Mouse (Mus musculus) liver, embryonic 13.5 days (tissue): ENCODE data around the gene Pdzrn3. TPM values are rescaled to one million over a fixed set of nuclear protein-coding genes. Genes with fewer than 3 reads are reported as not detected.

Experiments used
- ATAC-seq: fragments of 200-750 bp; cut with Nextera tagmentation; 2 replicates; pipeline ENCODE4 v1.8.0; 2017; ENCODE audit warnings: low read depth, mild to moderate bottlenecking, moderate number of reproducible peaks, moderate library complexity
- DNase-seq: peaks from one replicate; pipeline ENCODE4 v3.0.0; 2022
- H3K27ac ChIP-seq: fragments of 300-500 bp; sonication (generic); 2 replicates; pipeline ENCODE4 v1.5.1; 2015; ENCODE audit warnings: moderate library complexity, mild to moderate bottlenecking, inconsistent platforms
- H3K27me3 ChIP-seq: fragments of 300-500 bp; sonication (generic); 2 replicates; pipeline ENCODE4 v1.6.1; 2015; ENCODE audit warnings: mild to moderate bottlenecking, inconsistent platforms
- H3K36me3 ChIP-seq: fragments of 300-500 bp; sonication (generic); 2 replicates; pipeline ENCODE4 v1.6.1; 2015; ENCODE audit warnings: mild to moderate bottlenecking, inconsistent platforms
- H3K4me1 ChIP-seq: fragments of 300-500 bp; sonication (generic); replicated peaks from 2 replicates; pipeline ENCODE4 v1.6.1; 2015; ENCODE audit warnings: inconsistent platforms
- H3K4me2 ChIP-seq: fragments of 300-500 bp; sonication (generic); 2 replicates; pipeline ENCODE4 v1.6.1; 2015; ENCODE audit warnings: inconsistent platforms, mild to moderate bottlenecking, moderate library complexity
- H3K4me3 ChIP-seq: fragments of 300-500 bp; sonication (generic); replicated peaks from 2 replicates; pipeline ENCODE4 v1.5.1; 2015; ENCODE audit warnings: mild to moderate bottlenecking, inconsistent platforms
- H3K9ac ChIP-seq: fragments of 300-500 bp; sonication (generic); 2 replicates; pipeline ENCODE4 v1.6.1; 2015; ENCODE audit warnings: mild to moderate bottlenecking, inconsistent platforms
- H3K9me3 ChIP-seq: fragments of 300-500 bp; sonication (generic); replicated peaks from 2 replicates; pipeline ENCODE4 v1.6.1; 2016; ENCODE audit warnings: inconsistent platforms
- WGBS: fragments of 180-500 bp; shearing (Covaris S2); methylation state at CpG from one replicate; pipeline ENCODE4 v1.1.7; 2015; ENCODE audit not compliant: insufficient replicate concordance; 5-methylcytosine and 5-hydroxymethylcytosine counted together
- polyA plus RNA-seq: library from polyadenylated mRNA; unstranded; fragments of >200 nt; fragmentation: Nextera tagmentation; extraction: Ambion mirVana; gene quantifications from 2 replicates; pipeline ENCODE4 v1.2.1, GENCODE M21; 2015

Pdzrn3 gene
- polyA plus RNA-seq, 1 experiment from 2014 or later: 0.36 TPM

DNA sequence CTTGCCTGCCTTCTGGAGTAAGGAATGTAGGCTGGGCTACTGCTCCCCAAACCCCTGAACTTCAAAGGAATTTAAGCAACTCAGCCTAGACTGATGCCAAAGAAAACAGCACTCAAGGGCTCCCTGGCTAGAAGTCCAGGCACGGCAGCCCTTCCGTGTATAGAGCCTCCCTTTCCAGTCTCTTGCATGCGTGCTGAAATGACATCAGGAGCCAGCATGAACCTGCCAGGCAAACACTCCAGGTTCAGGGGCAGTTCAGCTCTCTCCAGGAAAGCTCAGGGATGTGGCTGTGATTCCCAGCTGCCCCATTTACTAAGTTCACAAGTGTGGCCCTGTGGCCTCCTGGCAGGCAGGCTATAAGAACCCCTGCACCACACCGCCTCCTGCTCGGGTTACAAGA is 126.5 kb downstream of the Pdzrn3 start:
- Histone ChIP-seq H3K27ac (no peak overlapping the region), H3K9me3 (no peaks in the 10 kb centered on the region), H3K4me2 (no peak overlapping the region), H3K36me3 (no peaks in the 10 kb centered on the region), H3K4me1 (no peaks in the 10 kb centered on the region), H3K9ac (no peak overlapping the region), H3K4me3 (no peak overlapping the region), H3K27me3 (no peaks in the 10 kb centered on the region)
- no peak for ATAC-seq
- WGBS: 63% methylated on average over 5 of the region's 5 CpGs
- DNase-seq: no peak

DNA sequence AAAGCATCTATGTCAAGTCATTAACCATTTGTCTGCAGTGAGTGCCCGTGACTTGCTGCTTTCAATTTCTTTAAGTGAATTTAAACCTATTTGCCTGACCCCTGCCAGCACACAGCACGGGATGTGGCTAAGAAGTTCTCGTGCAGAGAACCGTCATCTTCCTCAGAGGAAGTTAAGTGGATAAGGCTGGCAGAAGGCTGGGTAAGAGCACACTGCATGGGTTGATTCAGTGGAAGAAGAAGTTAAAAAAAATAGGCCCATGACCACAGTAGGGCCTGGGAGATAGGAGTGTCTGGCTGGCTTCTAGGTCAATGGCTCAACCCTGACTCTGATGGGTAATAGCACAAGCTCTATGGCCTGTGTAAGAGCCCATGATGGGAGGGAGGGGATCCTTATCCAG is 131.6 kb downstream of the Pdzrn3 start:
- no peak for ATAC-seq
- WGBS: 52% methylated on average over 4 of the region's 4 CpGs

DNA sequence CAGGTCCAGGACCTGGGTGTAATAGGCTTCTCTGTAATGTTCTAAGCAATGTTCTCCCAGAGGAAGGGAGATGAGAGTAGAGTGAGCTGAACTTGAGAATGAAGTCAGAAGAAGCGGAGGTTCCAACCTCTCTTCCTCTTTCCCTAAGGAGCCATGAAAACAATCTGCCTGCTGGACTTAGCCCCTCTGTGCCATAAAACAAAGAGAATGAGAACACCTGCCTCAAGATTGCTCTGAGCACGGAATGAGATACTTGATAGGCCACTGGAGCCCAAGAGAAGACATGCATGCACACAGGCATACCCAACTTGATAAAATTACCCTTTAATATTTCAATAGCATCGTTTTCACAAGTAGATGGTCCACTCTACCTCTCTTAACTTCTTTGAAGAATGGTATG is 133.3 kb downstream of the Pdzrn3 start:
- Histone ChIP-seq H3K9ac (no peak overlapping the region), H3K4me2 (no peak overlapping the region), H3K4me1 (no peaks in the 10 kb centered on the region), H3K27me3 (no peaks in the 10 kb centered on the region), H3K36me3 (no peaks in the 10 kb centered on the region), H3K4me3 (no peak overlapping the region), H3K27ac (no peak overlapping the region), H3K9me3 (no peaks in the 10 kb centered on the region)
- WGBS: 41% methylated on average over 3 of the region's 3 CpGs
- DNase-seq (no peak), ATAC-seq (no peak)

More for the DNA sequence above, 131.6 kb downstream of the Pdzrn3 start:
- H3K27ac ChIP-seq: no peak overlapping the region
- H3K9me3 ChIP-seq: no peaks in the 10 kb centered on the region
- H3K36me3 ChIP-seq: no peaks in the 10 kb centered on the region
- no peaks in the 10 kb centered on the region for H3K27me3 ChIP-seq
- no peak for DNase-seq
- H3K4me1 ChIP-seq: no peaks in the 10 kb centered on the region
- H3K4me3 ChIP-seq: no peak overlapping the region
- no peak overlapping the region for H3K9ac ChIP-seq
- no peak overlapping the region for H3K4me2 ChIP-seq

DNA sequence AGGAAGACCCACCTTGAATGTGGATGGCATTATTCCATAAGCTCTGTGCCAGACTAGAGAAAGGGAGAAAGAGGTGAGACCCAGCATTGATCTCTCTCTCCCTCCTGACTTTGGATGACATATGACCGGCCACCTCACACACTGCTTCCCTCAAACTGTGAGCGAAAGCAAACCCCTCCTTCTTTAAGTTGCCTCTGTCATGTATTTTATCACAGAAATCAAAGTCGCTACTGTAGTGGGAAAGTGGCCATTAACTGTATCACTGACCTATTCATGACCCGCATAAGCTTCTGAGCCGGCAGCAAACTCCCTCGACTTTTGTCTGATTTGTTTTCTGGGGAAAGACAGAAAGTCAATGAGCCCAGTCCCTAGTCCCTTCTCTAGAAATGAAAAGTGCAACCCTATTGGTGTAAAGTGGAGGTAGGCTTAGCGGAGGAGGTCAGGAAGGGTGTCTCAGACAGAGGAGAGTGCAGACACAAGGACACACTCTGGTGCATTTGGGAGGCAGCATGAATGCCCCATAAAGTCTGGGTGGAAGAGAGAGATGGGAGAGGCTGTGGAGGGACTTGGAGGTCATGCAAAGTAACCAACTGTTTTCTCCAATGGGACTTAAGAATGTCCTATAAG is 134.4 kb downstream of the Pdzrn3 start:
- no peaks in the 10 kb centered on the region for H3K36me3 ChIP-seq
- ATAC-seq (no peak), DNase-seq (no peak)
- no peak overlapping the region for H3K4me2 ChIP-seq
- H3K9ac ChIP-seq: no peak overlapping the region
- no peaks in the 10 kb centered on the region for H3K4me1 ChIP-seq
- no peaks in the 10 kb centered on the region for H3K9me3 ChIP-seq
- H3K27ac ChIP-seq: no peak overlapping the region
- no peaks in the 10 kb centered on the region for H3K27me3 ChIP-seq
- 69% methylated on average over 7 of the region's 7 CpGs for WGBS
- H3K4me3 ChIP-seq: no peak overlapping the region

- Histone ChIP-seq H3K4me2 (no peak overlapping the region), H3K4me1 (no peaks in the 10 kb centered on the region), H3K36me3 (no peaks in the 10 kb centered on the region), H3K4me3 (no peak overlapping the region), H3K27me3 (no peaks in the 10 kb centered on the region), H3K9ac (no peak overlapping the region), H3K9me3 (no peaks in the 10 kb centered on the region), H3K27ac (no peak overlapping the region)
- no peak for ATAC-seq
- 40% methylated on average over 5 of the region's 5 CpGs for WGBS
- no peak for DNase-seq
Measured at GRCm38 (mm10) chr6:101236641-101237246, 141.0 kb downstream of the Pdzrn3 start.

DNA sequence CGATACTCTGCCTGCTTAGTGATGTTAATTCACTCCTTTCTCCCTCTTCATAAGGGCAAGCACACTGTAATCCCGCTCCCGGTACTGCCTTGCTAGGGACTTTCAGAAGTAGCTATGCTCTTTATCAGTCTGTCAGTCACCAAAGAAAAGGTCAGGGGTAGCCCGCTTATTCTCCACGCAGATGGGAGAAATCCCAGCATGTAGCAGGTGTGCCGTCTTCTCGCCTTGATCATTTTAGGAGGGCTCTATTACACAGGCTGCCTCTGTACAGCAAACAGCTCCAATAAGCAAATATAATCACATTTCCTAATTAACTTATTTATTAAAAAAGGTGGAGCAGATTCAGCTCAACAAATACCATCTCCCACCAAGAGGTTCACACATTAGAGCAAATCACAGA is 141.5 kb downstream of the Pdzrn3 start:
- ATAC-seq: no peak
- H3K27ac ChIP-seq: no peak overlapping the region
- DNase-seq: no peak
- H3K4me1 ChIP-seq: no peaks in the 10 kb centered on the region
- H3K36me3 ChIP-seq: no peaks in the 10 kb centered on the region
- no peaks in the 10 kb centered on the region for H3K27me3 ChIP-seq
- H3K4me2 ChIP-seq: no peak overlapping the region
- no peaks in the 10 kb centered on the region for H3K9me3 ChIP-seq
- no peak overlapping the region for H3K4me3 ChIP-seq
- 69% methylated on average over 7 of the region's 7 CpGs for WGBS
- H3K9ac ChIP-seq: no peak overlapping the region

GRCm38 (mm10) chr6:101234349-101234748 is 143.3 kb downstream of the Pdzrn3 start:
- Histone ChIP-seq H3K27ac (no peak overlapping the region), H3K4me1 (no peaks in the 10 kb centered on the region), H3K4me3 (no peak overlapping the region), H3K9ac (no peak overlapping the region), H3K36me3 (no peaks in the 10 kb centered on the region), H3K9me3 (no peaks in the 10 kb centered on the region), H3K4me2 (no peak overlapping the region), H3K27me3 (no peaks in the 10 kb centered on the region)
- no peak for ATAC-seq
- DNase-seq: no peak
- WGBS: 70% methylated on average over 10 of the region's 10 CpGs

DNA sequence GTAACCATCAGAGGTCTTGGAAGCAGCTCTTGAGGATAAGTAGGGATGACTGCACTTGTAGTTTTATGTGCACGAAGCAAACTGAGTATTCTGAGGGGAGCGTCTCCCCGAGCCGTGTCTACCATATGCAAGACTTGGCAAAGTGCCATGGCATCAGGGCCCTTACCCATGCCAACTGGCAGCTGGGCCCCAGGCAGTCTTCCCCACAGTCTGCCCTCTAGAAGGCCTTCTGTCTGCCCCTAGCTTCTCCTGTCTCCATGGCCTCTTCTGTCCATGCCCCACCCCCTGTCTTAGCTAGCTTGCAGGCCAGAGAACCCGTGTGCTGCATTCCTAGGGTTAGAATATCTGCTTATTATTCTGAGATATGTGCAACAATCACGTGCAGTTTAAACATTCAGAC is 144.0 kb downstream of the Pdzrn3 start:
- ATAC-seq (no peak), DNase-seq (no peak)
- H3K9ac ChIP-seq: no peak overlapping the region
- 65% methylated on average over 6 of the region's 6 CpGs for WGBS
- H3K36me3 ChIP-seq: no peaks in the 10 kb centered on the region
- no peak overlapping the region for H3K4me3 ChIP-seq
- no peaks in the 10 kb centered on the region for H3K4me1 ChIP-seq
- H3K4me2 ChIP-seq: no peak overlapping the region
- H3K9me3 ChIP-seq: no peaks in the 10 kb centered on the region
- no peak overlapping the region for H3K27ac ChIP-seq
- no peaks in the 10 kb centered on the region for H3K27me3 ChIP-seq

DNA sequence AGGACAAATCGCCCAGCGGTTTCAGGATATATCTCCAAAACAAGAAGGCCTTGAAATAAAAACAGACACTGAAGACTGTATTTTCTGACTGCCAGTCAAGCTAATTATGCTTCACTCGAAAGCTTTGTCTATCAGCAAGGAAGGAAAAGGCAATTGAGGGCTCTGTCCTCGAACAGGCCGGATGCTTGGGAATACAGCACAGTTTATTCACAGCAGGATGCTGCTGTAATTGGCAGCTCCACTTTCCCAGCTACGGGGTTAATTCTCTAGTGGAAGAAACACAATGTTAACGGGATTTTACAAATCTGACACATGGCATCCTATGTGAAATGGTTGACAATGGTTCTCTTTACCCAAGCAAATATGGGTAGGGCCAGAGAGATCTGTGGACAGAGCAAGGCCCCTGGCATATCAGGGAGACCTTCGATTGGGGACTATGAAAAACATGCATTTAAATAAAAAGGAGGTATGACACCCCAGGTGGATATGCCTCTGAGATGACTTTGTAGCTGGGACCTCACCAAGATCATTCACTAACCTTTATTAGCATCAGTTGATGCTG is 150.3 kb downstream of the Pdzrn3 start:
- H3K4me1 ChIP-seq: no peaks in the 10 kb centered on the region
- H3K27ac ChIP-seq: no peak overlapping the region
- ATAC-seq (no peak), DNase-seq (no peak)
- no peak overlapping the region for H3K9ac ChIP-seq
- H3K4me3 ChIP-seq: no peak overlapping the region
- WGBS: 54% methylated on average over 8 of the region's 8 CpGs
- no peak overlapping the region for H3K4me2 ChIP-seq
- no peaks in the 10 kb centered on the region for H3K9me3 ChIP-seq
- H3K27me3 ChIP-seq: no peaks in the 10 kb centered on the region
- no peaks in the 10 kb centered on the region for H3K36me3 ChIP-seq

DNA sequence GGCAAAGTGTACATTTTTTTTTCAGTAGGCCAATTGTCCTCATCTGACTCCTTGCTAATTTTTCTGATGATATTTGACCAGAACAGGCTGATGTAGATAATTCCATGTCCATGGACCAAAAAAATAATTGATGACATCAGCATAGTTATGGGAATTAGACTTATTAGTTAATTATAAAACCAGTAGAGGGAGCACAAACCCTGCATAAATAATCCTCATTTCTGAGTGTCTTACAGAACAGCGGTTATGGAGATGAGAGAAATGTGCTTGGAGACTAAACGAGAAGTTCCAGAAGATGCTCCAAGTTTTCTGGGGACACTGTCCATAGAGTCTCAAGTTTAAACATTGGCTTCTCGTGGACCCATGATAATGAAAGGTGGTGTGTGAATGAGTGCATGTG is 157.4 kb downstream of the Pdzrn3 start:
- Histone ChIP-seq H3K36me3 (no peaks in the 10 kb centered on the region), H3K27me3 (no peaks in the 10 kb centered on the region), H3K4me1 (no peaks in the 10 kb centered on the region), H3K9me3 (no peaks in the 10 kb centered on the region), H3K27ac (no peak overlapping the region), H3K9ac (no peak overlapping the region), H3K4me3 (no peak overlapping the region), H3K4me2 (no peak overlapping the region)
- ATAC-seq (no peak), DNase-seq (no peak)
- WGBS: 57% methylated on average over 3 of the region's 3 CpGs

DNA sequence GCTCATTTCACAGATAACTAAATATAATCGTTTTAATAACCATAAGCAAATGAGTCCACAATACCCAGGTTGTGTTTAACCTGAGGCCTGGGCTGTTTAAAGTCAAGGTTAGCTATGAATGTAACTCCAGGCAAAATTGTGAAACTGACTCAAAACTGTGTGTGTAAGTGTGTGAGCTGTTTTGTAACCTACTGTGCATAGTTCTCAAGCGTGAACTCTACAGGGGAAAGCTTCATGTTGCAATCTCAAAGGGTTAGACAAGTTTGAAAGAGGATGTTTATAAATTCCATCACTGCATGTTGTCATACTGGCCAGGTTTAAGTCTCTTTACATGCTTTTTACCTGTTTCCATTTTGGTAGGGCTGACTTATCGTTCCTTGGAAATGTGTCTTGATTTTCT is 158.7 kb downstream of the Pdzrn3 start:
- Histone ChIP-seq H3K27me3 (no peaks in the 10 kb centered on the region), H3K9ac (no peak overlapping the region), H3K4me1 (no peaks in the 10 kb centered on the region), H3K27ac (no peak overlapping the region), H3K4me3 (no peak overlapping the region), H3K9me3 (no peaks in the 10 kb centered on the region), H3K36me3 (no peaks in the 10 kb centered on the region), H3K4me2 (no peak overlapping the region)
- WGBS: 68% methylated on average over 3 of the region's 3 CpGs
- ATAC-seq (no peak), DNase-seq (no peak)

GRCm38 (mm10) chr6:101218197-101218596 is 159.5 kb downstream of the Pdzrn3 start:
- H3K27ac ChIP-seq: no peak overlapping the region
- ATAC-seq: no peak
- H3K27me3 ChIP-seq: no peaks in the 10 kb centered on the region
- no peak overlapping the region for H3K9ac ChIP-seq
- DNase-seq: no peak
- H3K4me2 ChIP-seq: no peak overlapping the region
- H3K4me3 ChIP-seq: no peak overlapping the region
- no peaks in the 10 kb centered on the region for H3K36me3 ChIP-seq
- no peaks in the 10 kb centered on the region for H3K4me1 ChIP-seq
- no peaks in the 10 kb centered on the region for H3K9me3 ChIP-seq
- 57% methylated on average over 4 of the region's 4 CpGs for WGBS
